Mouse (Mus musculus) urinary bladder, adult 2 months (tissue): Measurements from ENCODE around the gene Plekhg5. TPM values are rescaled to one million over a fixed set of nuclear protein-coding genes. Genes with fewer than 3 reads are reported as not detected.

Experiments used
- DNase-seq: peaks from one replicate; pipeline ENCODE4 v3.0.0; 2022; ENCODE audit warnings: low spot score
- polyA plus RNA-seq: library from polyadenylated mRNA; depleted of rRNA; stranded (reverse); fragments of >200 nt; gene quantifications from 2 replicates; pipeline ENCODE4 v1.2.3, GENCODE M21; 2012

The Plekhg5 gene
- polyA plus RNA-seq, 1 experiment, result 13.2 TPM

- no peak for DNase-seq
These were observed 53.1 kb downstream of the Plekhg5 start for GRCm38 (mm10) chr4:152125161-152126025.

GRCm38 (mm10) chr4:152126026-152126920 is 54.0 kb downstream of the Plekhg5 start:
- no peak for DNase-seq

GRCm38 (mm10) chr4:152127884-152128283 is 55.6 kb downstream of the Plekhg5 start:
- DNase-seq, result no peak

- no peak for DNase-seq
These were observed 56.5 kb downstream of the Plekhg5 start for GRCm38 (mm10) chr4:152128784-152129183.

GRCm38 (mm10) chr4:152129395-152129930 is 57.2 kb downstream of the Plekhg5 start:
- DNase-seq, result no peak

- DNase-seq, result no peak
These were observed 58.7 kb downstream of the Plekhg5 start for GRCm38 (mm10) chr4:152130771-152131653.

GRCm38 (mm10) chr4:152131809-152132771 is 59.8 kb downstream of the Plekhg5 start:
- no peak for DNase-seq

- DNase-seq, result no peak
These were observed 60.5 kb downstream of the Plekhg5 start for GRCm38 (mm10) chr4:152132772-152133169.

- no peak for DNase-seq
These were observed 60.9 kb downstream of the Plekhg5 start for GRCm38 (mm10) chr4:152133213-152133612.

- no peak for DNase-seq
These were observed 62.2 kb downstream of the Plekhg5 start for GRCm38 (mm10) chr4:152134507-152134906.

GRCm38 (mm10) chr4:152135363-152135762 is 63.1 kb downstream of the Plekhg5 start:
- DNase-seq, result no peak

GRCm38 (mm10) chr4:152136112-152136875 is 64.0 kb downstream of the Plekhg5 start:
- no peak for DNase-seq

- DNase-seq, result no peak
These were observed 64.6 kb downstream of the Plekhg5 start for GRCm38 (mm10) chr4:152136876-152137250.

GRCm38 (mm10) chr4:152138497-152139260 is 66.4 kb downstream of the Plekhg5 start:
- peak; percentile 83 for DNase-seq

- no peak for DNase-seq
These were observed 68.1 kb downstream of the Plekhg5 start for GRCm38 (mm10) chr4:152140441-152140840.

GRCm38 (mm10) chr4:152141521-152142135 is 69.3 kb downstream of the Plekhg5 start:
- no peak for DNase-seq

- no peak for DNase-seq
These were observed 71.3 kb downstream of the Plekhg5 start for GRCm38 (mm10) chr4:152143632-152144031.

- no peak for DNase-seq
These were observed 73.2 kb downstream of the Plekhg5 start for GRCm38 (mm10) chr4:152145473-152145872.
